Comparison of ENCODE assay signal across 13 mouse cellular contexts in genomic region chr1:91446511-91446910, GRCm38 (mm10). TPM values are rescaled to one million over a fixed set of nuclear protein-coding genes. Genes with fewer than 3 reads are reported as not detected.
DNase-seq lines count a peak whose midpoint lies in the region; ATAC-seq and TF ChIP-seq lines count a peak whose summit lies in the region.
"Had no signal": no experiment of that assay in that cellular context is flagged by ENCODE, and none has a peak within 500 bp of the region (broad histone marks: within the 10 kb centered on the region; RNA-seq: fewer than 3 reads in every experiment).

No protein-coding gene starts in this region.

- TF ChIP-seq CTCF in kidney, postnatal 0 days (IDR thresholded peaks at IDR 0.05; ENCODE audit: low read depth), result no peak
- no peak for TF ChIP-seq CTCF in stomach, postnatal 0 days (IDR thresholded peaks at IDR 0.05; ENCODE audit: low read depth)
- no peak for TF ChIP-seq CTCF in forebrain, postnatal 0 days (IDR thresholded peaks at IDR 0.05; ENCODE audit: low read depth)

- peaks cover 6% of the 10 kb centered on the region for H3K9me3 ChIP-seq in heart, embryonic 13.5 days
- H3K9me3 ChIP-seq in kidney, postnatal 0 days (replicated peaks; ENCODE audit: low read length), result no peaks in the 10 kb centered on the region
- H3K9me3 ChIP-seq in stomach, postnatal 0 days (ENCODE audit: control insufficient read depth, low read length), result no peaks in the 10 kb centered on the region
- H3K9me3 ChIP-seq in forebrain, postnatal 0 days (ENCODE audit: low read length), result no peaks in the 10 kb centered on the region

- peaks cover 52% of the 10 kb centered on the region for H3K4me1 ChIP-seq in heart, embryonic 13.5 days
- H3K4me1 ChIP-seq in kidney, postnatal 0 days (replicated peaks; ENCODE audit: insufficient read depth, low read length), result peaks cover 8% of the 10 kb centered on the region
- peaks cover 2% of the 10 kb centered on the region; the same call in 1 of the 2 replicates for H3K4me1 ChIP-seq in stomach, postnatal 0 days (replicated peaks; ENCODE audit: control insufficient read depth, insufficient read depth)
- H3K4me1 ChIP-seq in forebrain, postnatal 0 days (ENCODE audit: insufficient read depth), result no peaks in the 10 kb centered on the region
- H3K4me1 ChIP-seq: forebrain, embryonic 13.5 days had no signal

- no peaks in the 10 kb centered on the region for H3K27me3 ChIP-seq in heart, embryonic 13.5 days (replicated peaks)
- no peaks in the 10 kb centered on the region for H3K27me3 ChIP-seq in kidney, postnatal 0 days (ENCODE audit: insufficient read depth, low read length)
- H3K27me3 ChIP-seq in stomach, postnatal 0 days (ENCODE audit: control insufficient read depth, insufficient read depth, low read length), result no peaks in the 10 kb centered on the region
- H3K27me3 ChIP-seq in forebrain, postnatal 0 days (ENCODE audit: insufficient read depth, low read length), result no peaks in the 10 kb centered on the region
- H3K27me3 ChIP-seq: forebrain, embryonic 13.5 days had no signal

- peaks cover 46% of the 10 kb centered on the region for H3K36me3 ChIP-seq in heart, embryonic 13.5 days
- peaks cover 19% of the 10 kb centered on the region; the same call in 1 of the 2 replicates for H3K36me3 ChIP-seq in kidney, postnatal 0 days (ENCODE audit: insufficient read depth, low read length)
- H3K36me3 ChIP-seq in stomach, postnatal 0 days (ENCODE audit: control insufficient read depth, insufficient read depth, low read length), result peaks cover 18% of the 10 kb centered on the region
- H3K36me3 ChIP-seq in forebrain, postnatal 0 days (ENCODE audit: insufficient read depth), result peaks cover 65% of the 10 kb centered on the region

- peak overlapping the region; percentile 37; the same call in 1 of the 2 replicates for H3K9ac ChIP-seq in heart, embryonic 13.5 days
- no peak overlapping the region for H3K9ac ChIP-seq in kidney, postnatal 0 days (ENCODE audit: low read depth, low read length)
- no peak overlapping the region for H3K9ac ChIP-seq in stomach, postnatal 0 days (ENCODE audit: low read length)
- H3K9ac ChIP-seq in forebrain, postnatal 0 days, result no peak overlapping the region
- H3K9ac ChIP-seq: forebrain, embryonic 13.5 days had no signal

- H3K4me2 ChIP-seq in heart, embryonic 13.5 days, result no peak overlapping the region
- no peak overlapping the region for H3K4me2 ChIP-seq in kidney, postnatal 0 days (ENCODE audit: low read length)
- no peak overlapping the region for H3K4me2 ChIP-seq in stomach, postnatal 0 days (replicated peaks; ENCODE audit: low read depth)
- no peak overlapping the region for H3K4me2 ChIP-seq in forebrain, postnatal 0 days (ENCODE audit: low read depth)
- H3K4me2 ChIP-seq: forebrain, embryonic 13.5 days had no signal

- TF ChIP-seq EP300 in stomach, postnatal 0 days (optimal IDR thresholded peaks at IDR 0.05), result no peak

- no peak for DNase-seq in heart, postnatal 10 days
- DNase-seq in kidney, postnatal 0 days (ENCODE audit: low spot score), result no peak
- no peak for DNase-seq in kidney, postnatal 10 days
- DNase-seq in right cerebral cortex, postnatal 14 days, result peak; percentile 1
- no peak for DNase-seq in right cerebral cortex, adult 2 months (ENCODE audit: low spot score in 2 of 2)
- no peak for DNase-seq in stomach, postnatal 0 days (ENCODE audit: low spot score)
- no peak for DNase-seq in forebrain, postnatal 0 days
- DNase-seq: cerebellum, adult 11 months; midbrain, embryonic 14.5 days; thymus, postnatal 36 days had no signal

- ATAC-seq in heart, embryonic 13.5 days (ENCODE audit: extremely low read depth, insufficient number of reproducible peaks, low FRiP score, low TSS enrichment), result no peak
- ATAC-seq in kidney, postnatal 0 days (replicated peaks; ENCODE audit: low FRiP score, low read depth), result no peak; the same call in 1 of the 2 replicates
- no peak for ATAC-seq in stomach, postnatal 0 days (ENCODE audit: low FRiP score, low TSS enrichment)
- ATAC-seq in forebrain, postnatal 0 days, result no peak
- ATAC-seq: CD4-positive, CD25-positive, alpha-beta regulatory T cell, adult 4 months; forebrain, embryonic 13.5 days had no signal

- intact Hi-C loops in heart, postnatal 10 days (cut with DNase I), result no loop called here

- WGBS in heart, embryonic 13.5 days, result 80% methylated on average over 4 of the region's 4 CpGs
- WGBS in kidney, postnatal 0 days, result 74% methylated on average over 4 of the region's 4 CpGs
- WGBS in stomach, postnatal 0 days, result 74% methylated on average over 4 of the region's 4 CpGs
- 97% methylated on average over 4 of the region's 4 CpGs for WGBS in forebrain, postnatal 0 days

- peak overlapping the region; percentile 80 for H3K27ac ChIP-seq in heart, embryonic 13.5 days (replicated peaks)
- H3K27ac ChIP-seq in kidney, postnatal 0 days, result peak overlapping the region; percentile 72
- peak overlapping the region; percentile 76 for H3K27ac ChIP-seq in stomach, postnatal 0 days (replicated peaks)
- no peak overlapping the region for H3K27ac ChIP-seq in forebrain, postnatal 0 days (ENCODE audit: low read depth, low read length)
- H3K27ac ChIP-seq: forebrain, embryonic 13.5 days had no signal

- no peak overlapping the region for H3K4me3 ChIP-seq in heart, embryonic 13.5 days
- H3K4me3 ChIP-seq in kidney, postnatal 0 days (replicated peaks; ENCODE audit: low read depth, low read length), result no peak overlapping the region
- no peak overlapping the region for H3K4me3 ChIP-seq in stomach, postnatal 0 days (ENCODE audit: low read depth, low read length)
- no peak overlapping the region for H3K4me3 ChIP-seq in forebrain, postnatal 0 days (ENCODE audit: low read depth, low read length)
- H3K4me3 ChIP-seq: forebrain, embryonic 13.5 days had no signal

RNA-seq across cellular contexts. Expression of gene Per2, which starts 12.6 kb away (rescaled TPM):
- 2.7 and 3.1 TPM in 2 replicates for polyA plus RNA-seq in heart, embryonic 13.5 days (2015; fragmentation: Nextera tagmentation; extraction: Ambion mirVana)
- 10 to 100 TPM in 1 of 2 experiments, 1 to 10 TPM in 1; 7.5 to 21.1 TPM for total RNA-seq in heart, postnatal 10 days (2021)
- polyA plus RNA-seq in kidney, postnatal 0 days (2015; fragmentation: Nextera tagmentation; extraction: Ambion mirVana), result 2.3 and 2.7 TPM in 2 replicates
- 2.4 and 2.8 TPM in 2 replicates for polyA plus RNA-seq in stomach, postnatal 0 days (2015; fragmentation: Nextera tagmentation; extraction: Ambion mirVana)
- total RNA-seq in forebrain, postnatal 0 days (2014; rRNA removed), result 6.3 and 9.0 TPM in 2 replicates
- 2.3 and 4.3 TPM in 2 replicates for polyA plus RNA-seq in forebrain, postnatal 0 days (2015; fragmentation: Nextera tagmentation; extraction: Ambion mirVana)

RNA-seq across cellular contexts. Expression of gene Hes6, which starts 32.7 kb away (rescaled TPM):
- polyA plus RNA-seq in heart, embryonic 13.5 days (2015; fragmentation: Nextera tagmentation; extraction: Ambion mirVana), result 61.5 and 70.9 TPM in 2 replicates
- 10 to 100 TPM; 22.2 to 25.0 TPM for total RNA-seq in heart, postnatal 10 days (2021)
- 60.6 and 62.2 TPM in 2 replicates for polyA plus RNA-seq in kidney, postnatal 0 days (2015; fragmentation: Nextera tagmentation; extraction: Ambion mirVana)
- polyA plus RNA-seq in stomach, postnatal 0 days (2015; fragmentation: Nextera tagmentation; extraction: Ambion mirVana), result 40.7 and 43.1 TPM in 2 replicates
- 133 and 154 TPM in 2 replicates for total RNA-seq in forebrain, postnatal 0 days (2014; rRNA removed)
- 154 and 177 TPM in 2 replicates for polyA plus RNA-seq in forebrain, postnatal 0 days (2015; fragmentation: Nextera tagmentation; extraction: Ambion mirVana)

RNA-seq across cellular contexts. Expression of gene Ilkap, which starts 47.9 kb away (rescaled TPM):
- polyA plus RNA-seq in heart, embryonic 13.5 days (2015; fragmentation: Nextera tagmentation; extraction: Ambion mirVana), result 92.0 and 107 TPM in 2 replicates
- 10 to 100 TPM; 48.5 to 54.9 TPM for total RNA-seq in heart, postnatal 10 days (2021)
- polyA plus RNA-seq in kidney, postnatal 0 days (2015; fragmentation: Nextera tagmentation; extraction: Ambion mirVana), result 91.0 and 99.8 TPM in 2 replicates
- 58.1 and 60.1 TPM in 2 replicates for polyA plus RNA-seq in stomach, postnatal 0 days (2015; fragmentation: Nextera tagmentation; extraction: Ambion mirVana)
- 104 and 108 TPM in 2 replicates for total RNA-seq in forebrain, postnatal 0 days (2014; rRNA removed)
- polyA plus RNA-seq in forebrain, postnatal 0 days (2015; fragmentation: Nextera tagmentation; extraction: Ambion mirVana), result 129 TPM in 2 replicates

RNA-seq across cellular contexts. Expression of gene Traf3ip1, which starts 47.9 kb away (rescaled TPM):
- 3.8 and 4.3 TPM in 2 replicates for polyA plus RNA-seq in heart, embryonic 13.5 days (2015; fragmentation: Nextera tagmentation; extraction: Ambion mirVana)
- total RNA-seq in heart, postnatal 10 days (2021), result 1 to 10 TPM; 4.4 to 5.3 TPM
- 6.3 and 6.5 TPM in 2 replicates for polyA plus RNA-seq in kidney, postnatal 0 days (2015; fragmentation: Nextera tagmentation; extraction: Ambion mirVana)
- 3.0 and 3.1 TPM in 2 replicates for polyA plus RNA-seq in stomach, postnatal 0 days (2015; fragmentation: Nextera tagmentation; extraction: Ambion mirVana)
- 10.1 and 15.8 TPM in 2 replicates for total RNA-seq in forebrain, postnatal 0 days (2014; rRNA removed)
- polyA plus RNA-seq in forebrain, postnatal 0 days (2015; fragmentation: Nextera tagmentation; extraction: Ambion mirVana), result 4.6 and 6.4 TPM in 2 replicates
